Mouse (Mus musculus) NIH3T3 (cell line): ENCODE measurements at regions not wholly inside any gene's neighbourhood (a gene's known extent, or its start where the extent isn't known, plus 50 kb on each side); places are given as distances from the start of the nearest gene placed in this dataset.

ENCODE experiments used
- DNase-seq: peaks from one replicate; pipeline ENCODE4 v3.0.0-alpha.2; 2012; ENCODE audit warnings: low read depth

GRCm38 (mm10) chr5:55276265-55276837 is 1278.1 kb downstream of the Stim2 start:
- DNase-seq: no peak

GRCm38 (mm10) chr5:55293301-55293700 is 1295.0 kb downstream of the Stim2 start:
- no peak for DNase-seq

- DNase-seq: no peak
Observed at GRCm38 (mm10) chr5:55293978-55294377, 1295.7 kb downstream of the Stim2 start.

GRCm38 (mm10) chr5:55294781-55295180 is 1296.5 kb downstream of the Stim2 start:
- DNase-seq: no peak

GRCm38 (mm10) chr5:55301538-55301937 is 1303.2 kb downstream of the Stim2 start:
- DNase-seq: no peak

- DNase-seq: no peak
Observed at GRCm38 (mm10) chr5:55345968-55346367, 1347.7 kb downstream of the Stim2 start.

GRCm38 (mm10) chr5:55355483-55355882 is 1357.2 kb downstream of the Stim2 start:
- DNase-seq: peak; percentile 12

- no peak for DNase-seq
Observed at GRCm38 (mm10) chr5:55374295-55374694, 1376.0 kb downstream of the Stim2 start.

- DNase-seq: no peak
Observed at GRCm38 (mm10) chr5:55390846-55391245, 1392.5 kb downstream of the Stim2 start.

- DNase-seq: no peak
Observed at GRCm38 (mm10) chr5:55395986-55396385, 1397.7 kb downstream of the Stim2 start.

GRCm38 (mm10) chr5:55416146-55416545 is 1417.8 kb downstream of the Stim2 start:
- no peak for DNase-seq

GRCm38 (mm10) chr5:55439158-55439557 is 1440.9 kb downstream of the Stim2 start:
- no peak for DNase-seq

- no peak for DNase-seq
Observed at GRCm38 (mm10) chr5:55449064-55449463, 1450.8 kb downstream of the Stim2 start.
